Mouse (Mus musculus): Measurements from ENCODE around the gene Nr1h2. TPM values are rescaled to one million over a fixed set of nuclear protein-coding genes. Genes with fewer than 3 reads are reported as not detected.

Nr1h2 gene
- polyA plus RNA-seq, 2 experiments, result 63.8 to 88.9 TPM

- no peak for ATAC-seq (ENCODE audit: low FRiP score, low read depth)
- WGBS, result 89% methylated on average over 13 of the region's 13 CpGs
These were observed 16.3 kb downstream of the Nr1h2 start for GRCm38 (mm10) chr7:44537496-44537895.

GRCm38 (mm10) chr7:44537009-44537408, 16.7 kb downstream of the Nr1h2 start:
- Histone ChIP-seq H3K9ac (ENCODE audit: low read depth, low read length, severe bottlenecking) (no peak overlapping the region), H3K4me1 (ENCODE audit: control insufficient read depth, insufficient read depth, low read length) (no peaks in the 10 kb centered on the region), H3K36me3 (ENCODE audit: control insufficient read depth, insufficient read depth, low read length) (peaks cover 96% of the 10 kb centered on the region), H3K27ac (replicated peaks; ENCODE audit: low read depth, low read length) (no peak overlapping the region), H3K27me3 (ENCODE audit: control insufficient read depth, insufficient read depth, low read length) (no peaks in the 10 kb centered on the region), H3K4me2 (replicated peaks; ENCODE audit: low read depth, low read length, severe bottlenecking) (no peak overlapping the region), H3K4me3 (replicated peaks; ENCODE audit: low read length) (no peak overlapping the region), H3K9me3 (ENCODE audit: control insufficient read depth, low read length) (no peaks in the 10 kb centered on the region)
- ATAC-seq (ENCODE audit: low FRiP score, low read depth), result no peak
- TF ChIP-seq POLR2A (IDR thresholded peaks at IDR 0.05; ENCODE audit: borderline replicate concordance, extremely low read depth, insufficient read depth, insufficient read length), result no peak
- DNase-seq (ENCODE audit: low spot score), result no peak
- WGBS, result 83% methylated on average over 7 of the region's 7 CpGs

More at GRCm38 (mm10) chr7:44537496-44537895, 16.3 kb downstream of the Nr1h2 start:
- no peaks in the 10 kb centered on the region for H3K27me3 ChIP-seq (ENCODE audit: control insufficient read depth, insufficient read depth, low read length)
- H3K9me3 ChIP-seq (ENCODE audit: control insufficient read depth, low read length), result no peaks in the 10 kb centered on the region
- no peak overlapping the region for H3K4me3 ChIP-seq (replicated peaks; ENCODE audit: low read length)
- no peak overlapping the region for H3K27ac ChIP-seq (replicated peaks; ENCODE audit: low read depth, low read length)
- no peak overlapping the region for H3K9ac ChIP-seq (ENCODE audit: low read depth, low read length, severe bottlenecking)
- no peak for DNase-seq (ENCODE audit: low spot score)
- H3K4me2 ChIP-seq (replicated peaks; ENCODE audit: low read depth, low read length, severe bottlenecking), result no peak overlapping the region
- peaks cover 97% of the 10 kb centered on the region for H3K36me3 ChIP-seq (ENCODE audit: control insufficient read depth, insufficient read depth, low read length)
- H3K4me1 ChIP-seq (ENCODE audit: control insufficient read depth, insufficient read depth, low read length), result no peaks in the 10 kb centered on the region
- no peak for TF ChIP-seq POLR2A (IDR thresholded peaks at IDR 0.05; ENCODE audit: borderline replicate concordance, extremely low read depth, insufficient read depth, insufficient read length)

DNA sequence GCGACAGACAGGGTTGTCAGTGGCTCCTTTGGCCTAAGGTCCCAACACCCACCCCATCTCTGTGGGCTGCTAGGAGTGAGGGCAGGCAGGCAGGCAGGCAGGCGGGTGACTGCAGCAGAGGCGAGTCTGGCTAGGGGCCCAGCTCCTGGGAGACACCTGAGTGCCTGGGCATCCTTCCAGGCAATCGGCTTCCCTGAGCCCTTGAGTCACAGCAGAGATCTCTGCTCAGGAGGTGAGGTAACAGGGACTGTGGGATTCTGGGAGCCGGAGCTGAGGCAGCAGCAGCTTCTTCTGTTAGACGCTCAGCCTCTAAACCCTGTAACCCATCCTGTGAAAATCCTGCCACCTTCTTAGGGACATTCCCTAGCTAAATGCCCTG, 17.2 kb downstream of the Nr1h2 start:
- ATAC-seq (ENCODE audit: low FRiP score, low read depth) (no peak), DNase-seq (ENCODE audit: low spot score) (no peak)
- Histone ChIP-seq H3K36me3 (ENCODE audit: control insufficient read depth, insufficient read depth, low read length) (peaks cover 92% of the 10 kb centered on the region), H3K4me1 (ENCODE audit: control insufficient read depth, insufficient read depth, low read length) (no peaks in the 10 kb centered on the region), H3K27me3 (ENCODE audit: control insufficient read depth, insufficient read depth, low read length) (no peaks in the 10 kb centered on the region), H3K4me2 (replicated peaks; ENCODE audit: low read depth, low read length, severe bottlenecking) (no peak overlapping the region), H3K9me3 (ENCODE audit: control insufficient read depth, low read length) (no peaks in the 10 kb centered on the region), H3K27ac (replicated peaks; ENCODE audit: low read depth, low read length) (no peak overlapping the region), H3K4me3 (replicated peaks; ENCODE audit: low read length) (no peak overlapping the region), H3K9ac (ENCODE audit: low read depth, low read length, severe bottlenecking) (no peak overlapping the region)
- TF ChIP-seq POLR2A (IDR thresholded peaks at IDR 0.05; ENCODE audit: borderline replicate concordance, extremely low read depth, insufficient read depth, insufficient read length), result no peak
- WGBS, result 89% methylated on average over 6 of the region's 6 CpGs

GRCm38 (mm10) chr7:44535657-44536589, 17.8 kb downstream of the Nr1h2 start:
- Histone ChIP-seq H3K9me3 (ENCODE audit: control insufficient read depth, low read length) (no peaks in the 10 kb centered on the region), H3K4me1 (ENCODE audit: control insufficient read depth, insufficient read depth, low read length) (no peaks in the 10 kb centered on the region), H3K36me3 (ENCODE audit: control insufficient read depth, insufficient read depth, low read length) (peaks cover 85% of the 10 kb centered on the region), H3K4me3 (replicated peaks; ENCODE audit: low read length) (no peak overlapping the region), H3K9ac (ENCODE audit: low read depth, low read length, severe bottlenecking) (no peak overlapping the region), H3K27me3 (ENCODE audit: control insufficient read depth, insufficient read depth, low read length) (no peaks in the 10 kb centered on the region), H3K4me2 (replicated peaks; ENCODE audit: low read depth, low read length, severe bottlenecking) (no peak overlapping the region), H3K27ac (replicated peaks; ENCODE audit: low read depth, low read length) (no peak overlapping the region)
- DNase-seq (ENCODE audit: low spot score) (no peak), ATAC-seq (ENCODE audit: low FRiP score, low read depth) (no peak)
- 92% methylated on average over 27 of the region's 27 CpGs for WGBS
- TF ChIP-seq POLR2A (IDR thresholded peaks at IDR 0.05; ENCODE audit: borderline replicate concordance, extremely low read depth, insufficient read depth, insufficient read length), result no peak

DNA sequence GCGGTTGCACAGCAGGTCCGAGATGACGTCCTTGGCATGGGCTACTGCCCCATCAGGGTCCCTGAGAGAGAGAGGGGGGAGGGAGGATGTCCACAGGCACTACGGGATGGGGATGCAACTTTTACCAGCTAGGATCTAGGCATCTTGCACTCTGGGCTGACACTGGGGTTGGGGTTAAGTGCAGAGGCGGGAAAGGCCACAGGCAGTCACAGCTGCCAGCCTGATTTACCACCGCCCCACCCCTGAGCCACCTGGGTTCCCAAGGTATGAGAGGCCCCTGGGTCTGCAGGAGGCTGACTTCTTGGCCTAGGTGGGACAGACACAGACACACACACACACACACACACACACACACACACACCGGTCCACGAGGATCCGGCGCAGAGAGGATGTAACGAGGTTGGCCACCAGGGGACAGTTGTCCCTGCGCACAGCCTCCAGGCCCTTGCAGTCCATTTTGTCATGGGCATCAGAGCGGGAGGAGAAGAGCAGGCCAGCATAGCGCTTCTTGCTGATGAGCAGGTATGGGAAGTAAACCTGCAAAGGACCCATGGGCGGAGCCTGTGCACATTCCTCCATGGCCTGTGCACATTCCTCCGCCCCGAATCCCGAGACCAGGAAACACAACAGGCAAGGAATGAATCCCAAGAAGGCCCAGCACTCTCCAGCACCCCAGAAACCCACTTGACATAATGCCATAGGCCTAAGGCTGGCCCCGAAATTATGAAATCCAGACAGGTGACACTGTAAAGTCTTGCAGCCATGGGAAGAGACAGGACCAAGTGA, 18.9 kb downstream of the Nr1h2 start:
- Histone ChIP-seq H3K27ac (replicated peaks; ENCODE audit: low read depth, low read length) (no peak overlapping the region), H3K27me3 (ENCODE audit: control insufficient read depth, insufficient read depth, low read length) (no peaks in the 10 kb centered on the region), H3K36me3 (ENCODE audit: control insufficient read depth, insufficient read depth, low read length) (peaks cover 75% of the 10 kb centered on the region), H3K4me1 (ENCODE audit: control insufficient read depth, insufficient read depth, low read length) (no peaks in the 10 kb centered on the region), H3K9ac (ENCODE audit: low read depth, low read length, severe bottlenecking) (no peak overlapping the region), H3K4me3 (replicated peaks; ENCODE audit: low read length) (no peak overlapping the region), H3K4me2 (replicated peaks; ENCODE audit: low read depth, low read length, severe bottlenecking) (no peak overlapping the region), H3K9me3 (ENCODE audit: control insufficient read depth, low read length) (no peaks in the 10 kb centered on the region)
- DNase-seq (ENCODE audit: low spot score) (no peak), ATAC-seq (ENCODE audit: low FRiP score, low read depth) (no peak)
- no peak for TF ChIP-seq POLR2A (IDR thresholded peaks at IDR 0.05; ENCODE audit: borderline replicate concordance, extremely low read depth, insufficient read depth, insufficient read length)
- 86% methylated on average over 19 of the region's 19 CpGs for WGBS

Measured in limb, embryonic 14.5 days (tissue).